In the genomic region with DNA sequence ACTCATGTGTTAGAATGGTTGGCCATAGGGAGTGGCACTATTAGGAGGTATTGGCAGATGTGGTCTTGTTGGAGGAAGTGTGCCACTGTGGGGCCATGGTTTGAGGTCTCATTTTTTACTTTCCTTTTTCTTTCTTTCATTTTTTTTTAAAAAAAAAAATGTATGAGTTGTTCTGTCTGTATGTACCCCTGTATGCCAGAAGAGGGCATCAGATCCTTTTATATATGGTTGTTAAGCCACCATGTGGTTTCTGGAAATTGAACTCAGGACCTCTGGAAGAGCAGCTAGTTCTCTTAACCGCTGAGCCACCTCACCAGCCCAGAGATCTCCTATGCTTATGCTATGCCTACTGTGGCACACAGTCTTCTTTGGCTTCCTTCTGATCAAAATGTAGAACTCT, we compare ENCODE assay signal across 1 mouse cellular context.
A peak's percentile ranks its signal among the peaks of the same experiment; 100 is the strongest.
TF ChIP-seq lines count a peak whose summit lies in the region.

No protein-coding gene starts in this region.

TF ChIP-seq in CH12.LX, 34 proteins besides CTCF, POLR2A, EP300 and RAD21:
- TF ChIP-seq SMC3 (IDR thresholded peaks at IDR 0.05; ENCODE audit: low read depth, low read length): 0 out of 2 replicates have a peak, but pooled peaks have one; percentile 9
- no peak for TF ChIP-seq KAT2A (IDR thresholded peaks at IDR 0.05; ENCODE audit: insufficient replicate concordance, low read length)
- 0 out of 2 replicates have a peak, but pooled peaks have one; percentile 62 for TF ChIP-seq MYC (IDR thresholded peaks at IDR 0.05; ENCODE audit: low read depth, low read length)
- no peak for TF ChIP-seq JUND (conservative IDR thresholded peaks at IDR 0.05; ENCODE audit: low read depth, low read length)
- peak; percentile 85 for TF ChIP-seq ZNF384 (IDR thresholded peaks at IDR 0.05; ENCODE audit: low read depth, low read length)
